ENCODE assay signal across 8 mouse cellular contexts in genomic region chr17:84465753-84466608, GRCm38 (mm10). TPM values are rescaled to one million over a fixed set of nuclear protein-coding genes. Genes with fewer than 3 reads are reported as not detected.
DNase-seq lines count a peak whose midpoint lies in the region; ATAC-seq and TF ChIP-seq lines count a peak whose summit lies in the region.

Thada (minus strand) TSS chr17:84466205.

- peak; percentile 96 for ATAC-seq in heart, embryonic 15.5 days (replicated peaks; ENCODE audit: insufficient number of reproducible peaks, insufficient read depth, low FRiP score, low read depth)
- ATAC-seq in liver, embryonic 14.5 days (ENCODE audit: insufficient read depth): peak; percentile 93
- peak; percentile 98 for ATAC-seq in neural tube, embryonic 11.5 days (ENCODE audit: insufficient read depth, low FRiP score, low TSS enrichment)
- ATAC-seq in stomach, postnatal 0 days (ENCODE audit: low FRiP score, low TSS enrichment): peak; percentile 99

- WGBS in forebrain, embryonic 10.5 days: under 1% methylated on average over 67 of the region's 67 CpGs
- under 1% methylated on average over 67 of the region's 67 CpGs for WGBS in heart, embryonic 15.5 days
- WGBS in liver, embryonic 14.5 days (ENCODE audit: insufficient replicate concordance): under 1% methylated on average over 67 of the region's 67 CpGs
- WGBS in neural tube, embryonic 11.5 days: 1% methylated on average over 67 of the region's 67 CpGs
- under 1% methylated on average over 67 of the region's 67 CpGs for WGBS in stomach, postnatal 0 days

- no peak for TF ChIP-seq CTCF in liver, embryonic 14.5 days (IDR thresholded peaks at IDR 0.05; ENCODE audit: low read depth)
- TF ChIP-seq CTCF in stomach, postnatal 0 days (IDR thresholded peaks at IDR 0.05; ENCODE audit: low read depth): peak; percentile 31; the same call in 1 of the 2 replicates

- H3K4me2 ChIP-seq in heart, embryonic 15.5 days: peak within 1 kb of the TSS; percentile 89
- H3K4me2 ChIP-seq in liver, embryonic 14.5 days (ENCODE audit: low read depth): peak within 1 kb of the TSS; percentile 95
- H3K4me2 ChIP-seq in neural tube, embryonic 11.5 days (ENCODE audit: low read depth): peak within 1 kb of the TSS; percentile 92
- peak within 1 kb of the TSS; percentile 90 for H3K4me2 ChIP-seq in stomach, postnatal 0 days (replicated peaks; ENCODE audit: low read depth)

- peak within 1 kb of the TSS; percentile 93 for H3K4me3 ChIP-seq in forebrain, embryonic 10.5 days
- peak within 1 kb of the TSS; percentile 89 for H3K4me3 ChIP-seq in heart, embryonic 15.5 days
- H3K4me3 ChIP-seq in liver, embryonic 14.5 days (ENCODE audit: insufficient read depth in 1 of 2, low read depth in 2 of 2, low read length in 2 of 2): peak within 1 kb of the TSS; percentile 89 to 97
- H3K4me3 ChIP-seq in neural tube, embryonic 11.5 days (ENCODE audit: low read depth, low read length): peak within 1 kb of the TSS; percentile 86
- H3K4me3 ChIP-seq in stomach, postnatal 0 days (ENCODE audit: low read depth, low read length): peak within 1 kb of the TSS; percentile 85

- peak; percentile 72 for TF ChIP-seq EP300 in liver, embryonic 14.5 days (IDR thresholded peaks at IDR 0.05; ENCODE audit: low read depth)
- TF ChIP-seq EP300 in stomach, postnatal 0 days (optimal IDR thresholded peaks at IDR 0.05): peak; percentile 98

- H3K36me3 ChIP-seq in forebrain, embryonic 10.5 days (replicated peaks): peaks cover 10% of the 10 kb centered on the region
- no peaks in the 10 kb centered on the region; the same call in 1 of the 2 replicates for H3K36me3 ChIP-seq in heart, embryonic 15.5 days
- no peaks in the 10 kb centered on the region for H3K36me3 ChIP-seq in liver, embryonic 14.5 days (replicated peaks; ENCODE audit: control insufficient read depth, insufficient read depth, low read depth)
- no peaks in the 10 kb centered on the region for H3K36me3 ChIP-seq in neural tube, embryonic 11.5 days (ENCODE audit: control insufficient read depth, insufficient read depth, low read length)
- no peaks in the 10 kb centered on the region for H3K36me3 ChIP-seq in stomach, postnatal 0 days (ENCODE audit: control insufficient read depth, insufficient read depth, low read length)

- peak; percentile 99 for DNase-seq in CD8-positive naive resting alpha-beta T cell, adult 2 months (ENCODE audit: low read depth in 2 of 2, low spot score in 2 of 2)
- peak; percentile 99 for DNase-seq in c-Kit-positive CD71-negative TER-119-negative erythroid progenitor cells, embryonic 14.5 days (ENCODE audit: low read depth)
- DNase-seq in forebrain, embryonic 10.5 days (ENCODE audit: extremely low spot score, low spot score): peak; percentile 98
- DNase-seq in kidney, postnatal 25 days: peak; percentile 98
- peak; percentile 96 to 97 (median 96) for DNase-seq in liver, embryonic 14.5 days (ENCODE audit: low read depth in 3 of 3, low spot score in 3 of 3)
- peak; percentile 97 for DNase-seq in neural tube, embryonic 11.5 days (ENCODE audit: low spot score)
- DNase-seq in stomach, postnatal 0 days (ENCODE audit: low spot score): peak; percentile 98

- H3K27ac ChIP-seq in forebrain, embryonic 10.5 days: peak within 1 kb of the TSS; percentile 93
- peak within 1 kb of the TSS; percentile 73 for H3K27ac ChIP-seq in heart, embryonic 15.5 days
- H3K27ac ChIP-seq in liver, embryonic 14.5 days: peak within 1 kb of the TSS; percentile 42
- H3K27ac ChIP-seq in neural tube, embryonic 11.5 days (ENCODE audit: low read depth, low read length): peak within 1 kb of the TSS; percentile 68
- H3K27ac ChIP-seq in stomach, postnatal 0 days (replicated peaks): peak within 1 kb of the TSS; percentile 78

- H3K9me3 ChIP-seq in forebrain, embryonic 10.5 days: no peaks in the 10 kb centered on the region
- H3K9me3 ChIP-seq in heart, embryonic 15.5 days (replicated peaks): no peaks in the 10 kb centered on the region
- H3K9me3 ChIP-seq in liver, embryonic 14.5 days (ENCODE audit: control insufficient read depth, low read length): no peaks in the 10 kb centered on the region
- no peaks in the 10 kb centered on the region for H3K9me3 ChIP-seq in neural tube, embryonic 11.5 days (ENCODE audit: control insufficient read depth, low read length)
- H3K9me3 ChIP-seq in stomach, postnatal 0 days (ENCODE audit: control insufficient read depth, low read length): no peaks in the 10 kb centered on the region

- H3K9ac ChIP-seq in heart, embryonic 15.5 days: peak within 1 kb of the TSS; percentile 86
- peak within 1 kb of the TSS; percentile 85 for H3K9ac ChIP-seq in liver, embryonic 14.5 days (replicated peaks)
- peak within 1 kb of the TSS; percentile 89 for H3K9ac ChIP-seq in neural tube, embryonic 11.5 days (ENCODE audit: low read length)
- H3K9ac ChIP-seq in stomach, postnatal 0 days (ENCODE audit: low read length): peak within 1 kb of the TSS; percentile 84

- H3K4me1 ChIP-seq in forebrain, embryonic 10.5 days: peaks cover 24% of the 10 kb centered on the region
- H3K4me1 ChIP-seq in heart, embryonic 15.5 days (replicated peaks): peaks cover 14% of the 10 kb centered on the region
- peaks cover 0 to 5% of the 10 kb centered on the region in 2 experiments; a peak in 1 of 4 replicates for H3K4me1 ChIP-seq in liver, embryonic 14.5 days (replicated peaks; ENCODE audit: control insufficient read depth in 2 of 2, insufficient read depth in 2 of 2, low read length in 1 of 2)
- H3K4me1 ChIP-seq in neural tube, embryonic 11.5 days (ENCODE audit: control insufficient read depth, insufficient read depth, low read length): 0 out of 2 replicates have a peak, but pooled peaks cover 4% of the 10 kb centered on the region
- H3K4me1 ChIP-seq in stomach, postnatal 0 days (replicated peaks; ENCODE audit: control insufficient read depth, insufficient read depth): peaks cover 2% of the 10 kb centered on the region; the same call in 1 of the 2 replicates

- H3K27me3 ChIP-seq in forebrain, embryonic 10.5 days (ENCODE audit: poor library complexity, severe bottlenecking): no peaks in the 10 kb centered on the region
- H3K27me3 ChIP-seq in heart, embryonic 15.5 days: no peaks in the 10 kb centered on the region
- H3K27me3 ChIP-seq in liver, embryonic 14.5 days (ENCODE audit: control insufficient read depth, insufficient read depth, low read length): no peaks in the 10 kb centered on the region
- H3K27me3 ChIP-seq in neural tube, embryonic 11.5 days (ENCODE audit: control insufficient read depth, insufficient read depth, low read length): no peaks in the 10 kb centered on the region
- H3K27me3 ChIP-seq in stomach, postnatal 0 days (ENCODE audit: control insufficient read depth, insufficient read depth, low read length): no peaks in the 10 kb centered on the region

RNA-seq across cellular contexts. Expression of gene Thada, which starts in this region (rescaled TPM):
- 11.3 and 12.1 TPM in 2 replicates for polyA plus RNA-seq in forebrain, embryonic 10.5 days (2016; fragmentation: Nextera tagmentation; extraction: Ambion mirVana)
- polyA plus RNA-seq in heart, embryonic 15.5 days (2015; fragmentation: Nextera tagmentation; extraction: Ambion mirVana): 4.1 and 5.5 TPM in 2 replicates
- polyA plus RNA-seq in liver, embryonic 14.5 days (2012; rRNA removed): 2.2 and 2.5 TPM in 2 replicates
- polyA plus RNA-seq in liver, embryonic 14.5 days (2014; fragmentation: Nextera tagmentation; extraction: Ambion mirVana): 2.0 and 2.8 TPM in 2 replicates
- polyA plus RNA-seq in neural tube, embryonic 11.5 days (2014; fragmentation: Nextera tagmentation; extraction: Ambion mirVana): 10.0 and 10.9 TPM in 2 replicates
- polyA plus RNA-seq in stomach, postnatal 0 days (2015; fragmentation: Nextera tagmentation; extraction: Ambion mirVana): 1.6 and 2.0 TPM in 2 replicates

Comparison
In these comparisons a context has a peak if more than half of its experiments do, and no peak if none do; other contexts are left out.
1. Peak in every context shown above with its lines: DNase-seq, ATAC-seq, H3K4me3 ChIP-seq and H3K27ac ChIP-seq.
2. H3K27ac ChIP-seq: peak in every context shown above with its lines; median percentile 93 in forebrain, embryonic 10.5 days; 78 in stomach, postnatal 0 days; 73 in heart, embryonic 15.5 days; 68 in neural tube, embryonic 11.5 days; 42 in liver, embryonic 14.5 days.